Mouse (Mus musculus) thymus, adult 18-20 months (tissue): ENCODE measurements around the gene Spata48.

Experiments
- DNase-seq, 2 experiments: peaks; one replicate each; pipeline ENCODE4 v3.0.0; 2022; ENCODE audit warnings: mixed read lengths in 2 of 2

Spata48 gene

DNA sequence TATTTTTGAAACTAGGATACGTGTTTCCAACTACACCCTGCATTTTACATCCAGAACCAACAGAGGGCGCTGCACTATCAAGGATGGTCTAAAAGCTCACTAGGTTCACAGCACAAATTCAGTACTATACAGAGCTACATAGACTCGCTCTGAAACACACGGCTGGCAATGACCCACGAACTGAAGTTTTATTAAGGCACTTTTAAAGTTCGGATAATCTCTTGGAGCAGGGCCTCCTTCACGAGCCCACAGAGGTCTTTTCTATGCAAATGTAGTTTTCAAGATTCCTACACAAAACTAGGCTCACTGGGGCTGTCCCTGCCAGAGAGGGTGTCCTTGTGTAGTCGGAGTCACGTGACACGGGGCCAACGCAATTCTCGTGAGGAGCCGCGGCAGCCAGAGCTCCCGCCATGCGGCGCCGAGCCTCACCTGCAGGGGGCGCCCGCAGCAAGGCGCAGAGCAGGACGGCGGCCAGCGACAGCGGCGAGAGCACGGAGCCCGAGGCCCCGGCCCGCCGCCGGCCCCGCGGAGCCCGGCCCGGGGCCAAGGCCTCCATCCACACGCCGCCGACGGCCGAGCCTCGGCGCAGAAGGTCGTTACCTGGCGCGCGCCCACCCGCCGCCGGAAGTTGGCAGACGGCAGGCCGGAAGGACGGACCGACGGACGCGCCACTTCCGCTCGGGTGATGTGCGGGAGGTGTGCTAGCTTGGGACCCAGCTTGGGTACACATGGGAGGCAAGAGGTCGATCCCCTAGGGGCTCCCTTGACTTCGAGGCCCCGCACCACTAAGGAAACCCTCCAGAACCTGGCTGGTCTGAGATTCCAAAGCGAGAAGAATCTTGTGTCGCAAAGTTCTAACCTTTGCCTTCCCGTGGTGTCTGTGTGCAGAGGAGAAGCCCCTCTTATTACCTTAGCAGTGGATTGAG lies at the start of gene Spata48, which contains the start of gene Zpbp:
TSS of gene Spata48 (plus strand) at position 460 of the 926 bp plus-strand sequence.
TSS of gene Zpbp (minus strand) at position 774 of the 926 bp plus-strand sequence.
- peak; percentile 82 to 89 for DNase-seq

DNA sequence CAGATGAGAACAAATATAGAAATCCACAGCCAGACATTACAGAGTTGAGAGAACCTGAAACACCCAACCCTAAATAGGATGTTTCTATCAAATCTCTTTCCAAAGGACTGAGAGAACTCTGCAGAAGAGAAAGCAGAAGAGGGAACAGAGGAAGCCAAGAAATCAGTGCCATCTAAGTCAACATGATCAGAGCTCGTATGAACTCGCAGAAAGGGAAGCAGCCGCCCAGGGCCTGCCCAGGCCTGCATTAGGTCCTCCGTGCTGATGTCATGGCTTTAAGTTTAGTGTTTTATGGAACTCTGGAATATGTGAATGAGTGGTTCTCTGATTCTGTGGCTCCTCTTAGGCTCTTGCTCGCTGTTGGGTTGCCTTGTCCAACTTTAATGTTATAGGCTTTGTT lies 47.7 kb upstream of the Spata48 start:
- DNase-seq: no peak

DNA sequence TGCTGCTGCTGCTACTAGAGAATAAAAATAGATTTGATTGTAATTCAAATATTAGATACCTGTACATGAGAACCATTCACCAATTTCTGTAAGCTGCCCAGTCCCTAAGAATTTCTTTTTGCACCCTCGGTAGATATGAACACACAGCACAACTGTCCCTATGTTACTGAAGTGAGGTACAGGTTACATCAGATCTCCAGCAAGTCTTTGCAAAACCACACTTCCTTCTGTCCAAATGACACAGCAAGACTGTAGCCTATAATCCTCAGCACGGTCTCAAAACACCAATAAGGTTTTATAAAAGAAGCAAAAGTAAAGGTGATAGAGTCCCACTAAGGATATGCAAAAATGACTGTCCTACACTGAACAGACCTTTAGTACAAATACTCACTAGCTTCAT lies 44.5 kb upstream of the Spata48 start:
- DNase-seq: no peak

DNA sequence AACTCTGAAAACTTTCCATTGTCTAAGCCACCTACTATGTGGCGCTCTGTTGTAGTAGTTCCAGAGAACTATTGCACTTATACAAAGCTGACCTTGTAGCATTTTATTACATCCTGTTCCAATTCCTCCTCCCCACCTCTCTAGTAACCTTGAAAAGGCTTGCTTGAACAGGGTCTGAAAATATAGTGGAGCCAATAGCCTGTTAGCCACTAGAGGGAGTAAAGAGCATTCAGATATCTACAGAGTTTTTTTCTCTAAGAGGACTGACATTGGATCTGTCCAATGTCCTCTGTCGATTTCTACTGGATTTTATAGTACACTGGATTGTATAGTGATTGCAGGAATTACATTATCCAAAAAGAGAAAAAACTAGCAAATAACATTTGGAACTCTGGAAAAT lies 6.9 kb upstream of the Spata48 start:
- no peak for DNase-seq

DNA sequence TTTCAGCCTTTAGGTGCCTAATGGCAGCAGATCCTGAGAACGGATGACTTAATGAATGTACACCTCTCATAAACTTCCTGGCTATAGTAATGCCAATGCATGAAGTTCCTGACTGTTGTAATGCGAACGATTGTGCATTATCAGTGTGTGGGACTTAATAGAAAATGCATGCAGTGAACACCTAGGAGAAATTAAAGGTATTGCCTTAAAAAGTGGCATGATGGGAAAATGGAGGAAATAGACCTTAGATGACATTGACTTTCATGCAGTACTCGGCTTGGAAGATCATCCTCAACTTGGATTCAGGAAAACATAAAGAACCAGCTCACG lies 632 bp downstream of the Spata48 start:
- no peak for DNase-seq

DNA sequence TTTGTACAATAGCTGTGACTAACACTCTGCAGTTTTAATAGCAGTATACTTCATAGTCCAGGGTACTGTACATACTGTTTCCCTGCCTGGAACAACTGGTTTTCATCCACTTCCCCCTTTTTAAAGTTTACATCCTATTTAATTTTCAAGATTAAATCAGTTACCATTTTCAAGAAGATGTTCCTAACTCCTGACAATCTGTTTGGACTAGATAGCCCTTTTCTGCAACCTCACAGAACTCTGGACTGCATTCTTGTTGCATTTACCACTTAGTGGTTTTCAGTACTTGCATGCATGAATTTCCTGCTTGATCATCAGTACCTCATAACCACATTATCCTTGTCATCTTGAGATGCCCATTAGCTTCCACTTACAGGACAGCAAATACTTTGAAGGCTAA lies 7.0 kb downstream of the Spata48 start:
- no peak for DNase-seq

DNA sequence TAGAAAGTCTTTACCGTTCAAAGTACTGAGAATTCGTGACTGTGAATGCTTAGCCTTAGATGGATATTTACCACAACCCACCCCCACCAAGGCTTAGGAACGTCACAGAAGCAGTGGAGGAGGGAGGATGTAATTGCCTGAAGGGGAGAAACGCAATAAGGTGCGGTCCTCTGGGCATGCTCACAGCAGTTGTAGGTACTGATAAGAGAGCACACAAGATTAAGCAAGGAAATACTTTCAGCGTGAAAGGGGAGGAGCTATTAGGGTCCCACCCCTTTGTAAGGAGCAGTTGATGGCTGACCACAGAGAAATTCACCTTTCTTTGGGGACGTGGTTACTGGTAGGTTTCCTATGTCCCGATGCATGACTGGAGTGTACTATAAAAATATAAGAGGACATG lies 22.5 kb downstream of the Spata48 start:
- no peak for DNase-seq

DNA sequence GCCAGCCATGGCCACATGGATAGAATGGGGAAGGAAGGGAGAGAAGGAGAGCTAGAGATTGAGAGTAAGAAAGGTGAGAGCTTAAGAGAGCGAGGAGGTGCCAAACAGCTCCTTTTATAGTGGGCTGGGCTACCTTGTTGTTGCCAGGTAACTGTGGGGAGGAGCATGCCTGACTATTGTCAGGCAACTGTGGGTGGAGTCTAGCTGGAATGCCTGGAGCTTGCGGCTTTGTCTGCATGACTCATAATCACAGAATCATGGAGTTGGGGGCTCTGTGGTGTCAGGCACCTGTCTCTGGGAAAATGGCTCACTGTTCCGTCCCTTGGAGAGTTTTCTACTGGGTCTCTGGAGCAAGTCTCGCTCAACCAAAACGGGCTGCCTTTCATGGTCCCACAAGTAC lies 30.1 kb downstream of the Spata48 start:
- DNase-seq: no peak

DNA sequence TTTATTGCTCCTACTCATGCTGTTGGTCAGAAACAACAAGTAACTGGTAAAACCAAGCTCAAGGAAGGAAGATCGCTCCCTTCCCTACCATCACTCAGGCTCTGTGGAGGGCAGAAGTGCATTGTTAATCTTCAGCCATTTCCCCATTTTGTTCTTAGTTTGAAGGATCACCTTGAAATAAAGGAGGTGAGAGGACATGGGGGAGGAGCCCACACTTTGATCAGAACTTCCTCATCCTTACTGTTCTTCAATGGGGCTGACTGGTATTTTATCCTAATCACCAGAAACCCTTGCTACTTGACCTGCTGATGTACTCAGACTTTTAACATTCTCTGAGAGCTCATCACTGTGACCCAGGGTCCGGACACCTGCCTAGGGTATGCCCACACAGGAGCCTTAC lies 33.8 kb downstream of the Spata48 start:
- DNase-seq: no peak

DNA sequence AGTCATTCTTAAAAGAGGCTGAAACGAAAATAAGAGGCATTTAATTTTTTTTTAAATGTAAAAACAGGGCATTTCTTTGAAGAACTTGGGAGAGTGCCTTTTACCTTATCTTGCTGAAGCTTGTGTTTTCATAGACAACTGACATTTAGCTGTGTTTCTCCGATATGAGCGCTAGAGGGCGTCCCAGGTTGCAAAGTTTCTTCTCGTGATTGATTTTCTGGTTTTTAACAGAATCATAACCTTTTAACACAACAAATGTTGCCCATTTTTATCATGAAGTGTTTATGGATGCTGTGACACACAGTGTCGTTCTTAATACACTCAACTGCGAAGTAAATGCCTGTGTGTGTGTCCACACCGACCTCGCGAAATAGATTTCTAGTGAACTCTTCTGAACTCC lies 38.0 kb downstream of the Spata48 start:
- DNase-seq: no peak

DNA sequence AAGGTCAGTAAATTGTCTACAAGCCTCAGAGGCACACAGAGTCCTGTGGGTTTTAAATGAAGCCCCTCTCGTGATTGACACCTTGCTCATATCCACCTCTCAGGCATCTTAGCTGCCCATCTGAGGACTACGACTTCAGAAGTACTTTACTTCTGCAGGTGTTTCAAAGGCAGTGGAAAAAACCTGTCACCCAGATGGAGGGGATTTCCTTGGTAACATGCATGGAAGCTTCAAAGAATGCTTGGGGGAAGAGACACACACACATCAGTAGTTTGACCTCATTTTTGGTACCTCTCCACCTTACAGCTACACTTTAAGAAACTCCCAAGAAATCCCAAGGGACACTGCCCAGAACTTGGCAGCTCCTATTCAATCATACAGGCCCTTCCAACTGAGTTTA lies 44.3 kb downstream of the Spata48 start:
- DNase-seq: peak; percentile 46 to 79

DNA sequence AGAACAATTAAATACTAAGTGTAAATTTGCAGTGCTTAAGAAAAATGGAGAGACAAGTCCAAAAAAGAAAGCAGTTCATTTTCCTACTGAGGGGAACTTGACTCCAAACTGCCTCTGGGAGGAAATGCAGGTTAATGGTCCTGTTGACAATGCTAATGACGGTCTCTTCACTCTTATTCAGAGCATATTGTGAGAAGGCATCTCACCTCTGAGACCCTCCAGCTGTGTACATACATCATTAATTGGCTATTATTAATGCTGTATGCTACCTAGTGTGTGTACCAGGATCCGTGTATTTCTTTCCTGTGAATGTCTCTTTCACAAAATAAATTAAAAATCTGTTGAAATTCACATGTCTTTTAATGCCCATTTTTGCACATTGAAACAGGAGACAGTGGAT lies 47.5 kb downstream of the Spata48 start:
- no peak for DNase-seq

DNA sequence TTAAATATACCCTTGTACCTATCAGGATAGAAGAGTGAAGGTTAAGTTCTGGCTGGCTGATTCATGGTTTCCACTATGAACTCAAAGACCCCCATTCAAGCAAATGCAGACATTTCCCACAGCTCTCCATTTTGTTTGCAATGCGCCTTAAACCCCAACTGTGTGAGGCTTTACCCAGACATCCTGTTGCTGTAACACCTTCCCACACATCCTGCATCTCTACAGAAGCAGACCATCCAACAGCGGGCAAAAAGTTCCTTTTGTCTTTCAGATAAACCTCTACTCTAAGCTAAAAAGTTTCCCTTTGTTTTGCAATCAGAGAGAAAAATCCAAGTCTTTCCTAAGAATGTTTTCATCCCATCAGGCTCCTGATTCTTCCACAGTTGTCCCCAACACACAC lies 50.2 kb downstream of the Spata48 start:
- peak in 1 of 2 experiments; percentile 51 for DNase-seq

DNA sequence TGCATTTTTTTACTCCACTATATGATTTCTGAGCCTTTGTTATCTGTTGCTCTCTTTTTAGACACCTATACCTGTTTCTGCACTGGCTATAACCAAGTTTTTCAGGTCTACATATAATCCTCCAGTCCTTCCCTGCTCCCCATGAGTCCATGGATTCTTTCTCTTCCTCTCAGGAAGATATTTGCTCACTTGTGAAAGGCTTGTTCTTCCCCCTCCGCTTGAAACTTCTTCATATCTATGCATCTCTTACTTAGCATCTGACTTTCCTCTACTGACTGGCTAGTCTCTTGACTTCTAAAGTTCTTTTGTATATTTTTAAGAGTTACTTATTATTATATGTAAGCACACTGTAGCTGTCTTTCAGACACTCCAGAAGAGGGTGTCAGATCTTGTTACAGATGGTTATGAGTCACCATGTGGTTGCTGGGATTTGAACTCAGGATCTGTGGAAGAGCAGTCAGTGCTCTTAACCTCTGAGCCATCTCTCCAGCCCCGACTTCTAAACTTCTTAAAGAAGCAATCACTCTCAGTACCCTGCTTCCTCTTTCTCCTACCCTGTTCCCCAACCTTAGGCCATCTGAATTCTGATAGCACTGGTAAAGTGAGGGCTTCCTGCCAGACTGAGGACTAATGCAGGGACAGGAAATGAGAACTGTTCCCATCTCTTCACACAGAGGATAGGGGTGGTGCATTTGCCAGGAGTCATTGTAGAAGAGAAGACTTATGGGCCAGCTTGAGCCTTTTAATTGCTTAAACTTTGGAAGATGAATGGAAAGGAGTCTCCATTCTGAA lies 51.3 kb downstream of the Spata48 start:
- no peak for DNase-seq

DNA sequence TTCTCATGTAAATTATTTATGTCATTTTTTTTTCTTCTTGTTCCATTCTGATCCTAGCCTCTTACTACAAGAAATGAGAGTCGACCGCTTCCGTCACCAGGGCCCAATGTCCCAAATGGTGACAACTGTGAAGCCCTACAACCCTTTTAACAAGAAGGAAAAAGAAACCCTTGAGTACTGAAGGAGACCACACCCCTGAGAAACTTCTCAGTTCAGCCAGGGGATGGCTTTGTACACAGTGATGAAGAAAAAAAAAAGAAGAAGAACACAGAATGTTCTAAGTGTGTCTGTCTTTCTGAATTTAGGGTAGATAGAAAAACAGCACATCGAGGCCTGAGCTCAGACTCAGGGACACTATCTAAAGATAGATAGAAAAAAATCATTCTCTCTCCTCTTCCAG lies 53.0 kb downstream of the Spata48 start:
- DNase-seq: no peak

DNA sequence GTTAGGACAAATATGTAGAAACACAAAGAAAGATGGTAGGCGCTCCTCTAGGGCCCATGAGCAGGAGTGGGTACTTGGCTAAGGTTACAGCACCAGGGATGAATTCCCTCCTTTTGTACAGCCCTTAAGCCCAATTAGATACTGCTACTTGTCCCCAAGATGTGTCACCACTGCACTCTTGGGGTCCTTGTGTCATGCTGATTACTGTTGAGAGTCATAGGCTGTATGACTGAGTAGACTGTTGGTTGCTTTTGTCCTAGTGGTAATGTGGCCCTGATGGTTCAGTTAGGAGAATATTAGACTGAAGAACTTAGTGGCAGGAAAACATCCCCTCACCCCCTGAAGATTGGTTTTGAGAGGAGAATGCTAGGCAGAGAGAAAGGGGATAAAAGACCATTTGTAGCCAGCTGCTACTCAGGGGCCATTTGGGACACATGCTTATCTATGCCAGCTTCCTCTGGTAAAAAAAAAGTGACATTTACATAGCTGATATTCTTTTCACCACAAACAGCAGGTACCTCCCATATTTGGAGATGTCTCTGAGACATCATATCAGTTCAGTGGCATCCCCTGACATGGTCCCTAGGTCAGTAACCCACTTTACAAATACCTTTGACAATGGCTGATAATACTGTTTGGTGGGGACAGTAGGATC lies 56.0 kb downstream of the Spata48 start:
- DNase-seq: no peak

DNA sequence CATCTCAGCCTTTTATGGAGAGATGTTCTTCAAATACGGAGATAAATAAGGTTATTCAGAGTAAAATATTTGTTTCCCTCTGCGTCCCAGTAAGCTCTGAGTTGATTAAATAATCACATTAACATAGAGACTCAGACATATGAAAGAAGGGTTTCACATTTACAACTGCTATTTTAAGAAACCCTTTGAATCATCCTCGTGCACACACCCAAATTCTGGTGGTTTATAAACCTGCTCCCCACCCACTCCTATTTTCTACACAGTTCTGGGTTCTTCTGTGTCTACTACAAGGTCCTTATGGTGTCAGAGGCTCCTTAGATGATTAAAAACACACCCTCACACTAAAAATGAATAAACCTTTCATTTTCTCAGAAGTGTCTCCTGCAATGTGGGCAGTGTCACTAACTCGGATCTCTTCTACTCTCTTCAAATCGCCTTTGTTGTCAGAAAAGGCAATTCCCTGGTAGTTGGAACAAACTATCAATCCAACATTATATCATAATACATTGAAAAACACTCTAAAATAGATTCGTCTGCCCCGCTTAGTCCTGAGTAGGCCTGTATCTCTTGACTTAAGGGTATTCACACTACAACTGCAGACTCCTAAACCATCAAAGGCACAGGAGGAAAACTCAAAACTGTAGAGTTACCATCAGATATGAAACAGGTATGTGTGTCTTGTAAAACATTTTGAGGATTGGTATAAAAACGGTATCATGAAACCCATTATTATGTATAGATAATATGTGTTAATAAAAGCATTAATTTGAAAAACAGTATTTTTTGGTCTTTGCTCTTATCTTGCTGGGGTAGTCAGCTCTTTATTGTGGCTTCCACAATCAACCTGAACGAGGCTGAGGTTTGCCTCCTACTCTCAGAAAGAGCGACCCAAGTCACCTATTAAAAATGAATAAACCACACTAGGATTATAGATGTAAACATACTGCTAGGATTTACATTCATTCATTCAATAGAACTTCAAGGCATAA lies 57.7 kb downstream of the Spata48 start:
- DNase-seq: no peak

DNA sequence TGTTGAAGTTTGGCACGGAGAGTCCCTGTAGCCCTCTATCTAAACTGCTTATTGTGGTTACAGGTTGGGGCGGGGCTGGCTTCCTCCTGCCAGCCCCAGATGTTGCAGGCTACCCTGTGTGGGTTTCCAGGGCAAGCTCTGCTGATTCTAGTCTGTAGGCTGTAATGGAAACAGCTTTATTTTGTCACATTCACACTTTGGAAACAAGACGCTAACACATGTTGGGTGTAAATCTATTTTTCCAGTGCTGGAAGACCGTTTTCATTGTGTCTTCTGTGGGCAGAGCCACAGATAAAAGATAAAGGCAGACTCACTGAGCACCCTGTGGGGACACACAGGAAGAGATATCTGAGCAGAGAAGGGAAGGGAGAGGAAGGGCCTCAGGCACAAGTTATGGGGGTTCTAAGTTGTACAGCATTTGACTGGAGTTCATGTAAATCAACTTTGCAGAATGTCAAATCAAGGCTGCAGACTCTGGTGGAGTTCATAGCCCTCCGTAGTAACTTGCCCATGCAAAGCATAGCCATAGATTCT lies 60.1 kb downstream of the Spata48 start:
- peak; percentile 60 to 70 for DNase-seq

DNA sequence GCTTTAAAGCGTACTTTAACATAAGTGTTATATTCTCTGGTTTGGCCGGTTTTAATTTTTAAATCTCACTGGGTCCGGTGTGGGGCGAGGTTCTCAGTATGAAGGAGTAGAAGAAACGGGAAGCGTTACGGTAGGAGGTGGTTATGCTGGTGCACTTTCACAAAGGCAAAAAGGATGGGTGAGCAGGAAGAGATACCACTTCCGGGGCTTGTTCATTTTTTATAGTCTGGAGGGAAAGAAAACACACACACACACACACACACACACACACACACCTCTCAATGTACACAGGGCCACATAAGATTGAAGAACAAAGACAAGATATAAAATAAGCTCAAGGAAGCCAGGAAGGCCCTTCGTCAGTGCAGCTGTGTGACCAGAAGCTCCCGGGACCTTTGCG lies 66.9 kb downstream of the Spata48 start:
- DNase-seq: peak; percentile 28 to 69

DNA sequence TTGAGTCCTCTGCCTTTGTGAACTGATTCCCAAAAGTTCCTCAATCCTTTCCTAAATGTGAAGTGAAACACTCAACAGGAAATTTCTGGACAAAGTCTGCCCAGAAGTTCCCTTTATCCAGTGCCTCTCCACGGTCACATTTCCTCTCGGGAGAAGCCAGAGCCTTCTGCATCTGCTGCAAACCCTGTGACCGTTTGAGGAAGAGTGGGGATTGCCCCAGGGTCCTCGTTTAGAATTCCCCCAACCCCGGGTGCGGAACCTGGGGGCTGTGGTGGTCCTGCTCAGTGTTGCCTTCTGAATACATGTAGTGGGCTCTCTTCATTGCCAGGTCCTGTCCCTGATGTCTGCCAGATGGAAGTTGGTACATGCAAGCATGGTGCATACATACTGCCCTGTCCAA lies 67.3 kb downstream of the Spata48 start:
- peak in 1 of 2 experiments; percentile 46 for DNase-seq

DNA sequence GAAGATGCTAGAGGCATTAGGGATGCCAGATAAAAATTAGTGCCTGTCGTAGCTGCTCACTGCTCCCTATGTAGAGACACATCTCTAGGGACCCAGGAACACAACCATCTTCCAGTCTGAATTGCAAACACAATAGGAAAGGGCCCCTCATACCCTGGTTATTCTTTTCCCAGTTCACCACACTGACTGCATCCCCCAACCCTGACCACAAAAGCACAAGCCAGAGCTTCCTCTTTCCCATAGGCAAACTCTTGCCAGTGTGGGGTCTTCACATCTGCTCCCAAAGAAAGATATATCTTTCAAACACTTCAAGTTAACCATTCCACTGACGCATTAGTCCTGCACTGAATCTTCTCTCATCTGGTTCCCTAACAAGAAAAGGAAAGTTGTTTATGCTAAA lies 68.2 kb downstream of the Spata48 start:
- DNase-seq: no peak

DNA sequence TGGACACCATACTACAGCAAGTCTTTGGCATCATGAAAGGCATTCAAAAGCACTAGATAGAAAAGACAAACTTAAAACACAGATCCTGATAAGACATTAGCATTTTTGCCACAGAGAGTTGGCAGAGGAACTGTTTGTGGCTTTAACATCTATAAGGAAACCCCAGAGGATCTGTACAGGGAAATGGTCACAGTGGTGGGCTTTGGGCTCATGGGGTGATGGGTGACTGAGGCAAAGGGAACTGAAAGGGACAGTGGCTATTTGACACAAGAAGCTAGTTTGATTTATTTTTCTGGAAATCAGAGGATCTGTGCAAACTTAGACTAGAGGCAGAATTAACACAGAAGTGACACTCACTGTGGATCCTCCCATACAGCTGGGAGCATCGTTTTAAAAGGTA lies 74.4 kb downstream of the Spata48 start:
- no peak for DNase-seq
